Mouse (Mus musculus) heart, embryonic 16.5 days (tissue): ENCODE measurements around the gene Pelo. TPM values are rescaled to one million over a fixed set of nuclear protein-coding genes. Genes with fewer than 3 reads are reported as not detected.

ENCODE experiments used
- ATAC-seq: fragments of 200-750 bp; cut with Nextera tagmentation; replicated peaks from 2 replicates; pipeline ENCODE4 v1.8.0; 2017; ENCODE audit warnings: moderate number of reproducible peaks; ENCODE audit not compliant: insufficient read depth, low FRiP score; ENCODE audit errors: extremely low read depth
- H3K27ac ChIP-seq: fragments of 300-500 bp; sonication (generic); 2 replicates; pipeline ENCODE4 v1.5.1; 2014; ENCODE audit warnings: mild to moderate bottlenecking, low read length, control low read depth, moderate library complexity
- H3K27me3 ChIP-seq: fragments of 300-500 bp; sonication (generic); 2 replicates; pipeline ENCODE4 v1.6.1; 2014; ENCODE audit warnings: low read length, mixed read lengths; ENCODE audit not compliant: control insufficient read depth, insufficient read depth
- H3K36me3 ChIP-seq: fragments of 300-500 bp; sonication (generic); 2 replicates; pipeline ENCODE4 v1.6.1; 2014; ENCODE audit not compliant: control insufficient read depth, insufficient read depth
- H3K4me1 ChIP-seq: fragments of 300-500 bp; sonication (generic); 2 replicates; pipeline ENCODE4 v1.6.1; 2014; ENCODE audit warnings: low read length, mixed read lengths; ENCODE audit not compliant: control insufficient read depth, insufficient read depth
- H3K4me2 ChIP-seq: fragments of 300-500 bp; sonication (generic); 2 replicates; pipeline ENCODE4 v1.6.1; 2014; ENCODE audit warnings: low read depth, mild to moderate bottlenecking, control low read depth, low read length
- H3K4me3 ChIP-seq: fragments of 300-500 bp; sonication (generic); 2 replicates; pipeline ENCODE4 v1.5.1; 2014; ENCODE audit warnings: mild to moderate bottlenecking, control low read depth, low read length
- H3K9ac ChIP-seq: fragments of 300-500 bp; sonication (generic); 2 replicates; pipeline ENCODE4 v1.6.1; 2014; ENCODE audit warnings: low read length, control low read depth
- H3K9me3 ChIP-seq: fragments of 300-500 bp; sonication (generic); replicated peaks from 2 replicates; pipeline ENCODE4 v1.6.1; 2016; ENCODE audit warnings: low read length; ENCODE audit not compliant: control insufficient read depth
- whole genome bisulfite sequencing: fragments of 180-500 bp; shearing (Covaris S2); extraction: QIAGEN DNeasy Blood & Tissue Kit; methylation state at CpG from one replicate; pipeline ENCODE4 v1.1.7; 2014; 5-methylcytosine and 5-hydroxymethylcytosine counted together
- polyA plus RNA-seq: library from polyadenylated mRNA; unstranded; fragments of >200 nt; fragmentation: Nextera tagmentation; extraction: Ambion mirVana; gene quantifications from 2 replicates; pipeline ENCODE4 v1.2.1, GENCODE M21; 2015

The Pelo gene
- polyA plus RNA-seq, 1 experiment from 2014 or later, result 6.9 TPM

DNA sequence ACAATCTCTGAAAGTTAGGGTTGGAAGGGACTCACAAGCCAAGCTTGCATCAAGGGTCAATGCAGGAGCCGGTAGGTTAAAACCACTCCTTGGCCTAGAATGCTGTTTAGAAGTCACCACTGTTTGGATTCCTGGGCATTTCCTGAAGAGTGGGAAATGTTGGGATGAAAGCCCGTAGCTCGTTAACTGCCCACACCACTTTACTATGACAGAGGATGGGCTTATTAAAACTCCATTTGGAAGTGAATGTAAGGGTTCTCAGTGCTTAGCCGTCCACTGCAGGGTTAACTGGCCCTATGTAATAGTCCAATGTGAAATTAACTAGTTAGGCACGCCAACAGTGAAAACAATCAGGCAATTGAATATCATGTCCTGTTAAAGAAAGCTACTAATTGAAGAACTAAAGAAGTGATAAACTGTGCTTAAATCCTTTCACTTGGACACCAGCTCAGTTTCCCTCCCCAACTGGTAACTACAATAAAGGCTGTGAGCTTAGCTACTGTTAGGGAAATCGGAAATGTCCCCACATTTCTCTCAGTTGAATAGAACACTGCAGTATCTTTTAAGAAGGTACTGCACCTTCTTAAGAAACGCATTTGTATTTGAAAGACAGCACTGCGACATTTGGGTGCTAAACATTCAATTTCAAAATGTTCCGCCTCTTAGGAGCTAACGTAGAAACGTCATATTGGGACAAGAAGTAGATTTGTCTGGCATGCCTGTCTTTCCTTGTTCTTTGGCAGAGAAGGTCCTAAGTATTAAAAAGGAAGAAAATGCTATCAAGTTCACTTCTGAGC is 10.6 kb upstream of the Pelo start:
- Histone ChIP-seq H3K9ac (peak overlapping the region; percentile 81), H3K36me3 (peaks cover 3% of the 10 kb centered on the region; the same call in 1 of the 2 replicates), H3K9me3 (no peaks in the 10 kb centered on the region), H3K4me2 (peak overlapping the region; percentile 66), H3K4me1 (peaks cover 31% of the 10 kb centered on the region), H3K27me3 (no peaks in the 10 kb centered on the region), H3K4me3 (peak overlapping the region; percentile 67), H3K27ac (peak overlapping the region; percentile 91)
- ATAC-seq, result no peak
- 20% methylated on average over 11 of the region's 11 CpGs for WGBS

DNA sequence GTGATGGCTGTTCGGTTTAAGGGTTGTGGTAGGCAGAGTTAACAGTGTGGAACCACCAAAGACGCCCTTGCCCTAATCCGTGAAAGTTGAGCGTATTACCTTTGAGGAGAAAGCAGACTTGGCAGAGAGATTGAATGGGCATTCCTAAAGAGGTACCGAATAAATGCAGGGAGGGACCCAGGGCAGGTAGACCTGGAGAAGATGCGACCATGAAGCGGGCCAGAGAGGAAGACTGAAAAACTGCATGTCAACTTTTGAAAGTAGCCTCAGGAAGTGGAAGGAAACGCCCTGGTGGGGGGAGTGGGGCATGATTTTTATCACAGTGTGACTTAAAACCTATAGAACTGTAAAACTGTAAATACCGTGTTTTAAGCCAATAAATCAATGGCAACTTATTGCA is 9.4 kb upstream of the Pelo start:
- Histone ChIP-seq H3K36me3 (peaks cover 3% of the 10 kb centered on the region; the same call in 1 of the 2 replicates), H3K4me1 (peaks cover 38% of the 10 kb centered on the region), H3K4me2 (peak overlapping the region; percentile 66), H3K27ac (no peak overlapping the region), H3K9me3 (no peaks in the 10 kb centered on the region), H3K9ac (peak overlapping the region; percentile 7; the same call in 1 of the 2 replicates), H3K27me3 (no peaks in the 10 kb centered on the region), H3K4me3 (peak overlapping the region; percentile 67)
- no peak for ATAC-seq
- WGBS, result 80% methylated on average over 9 of the region's 9 CpGs

DNA sequence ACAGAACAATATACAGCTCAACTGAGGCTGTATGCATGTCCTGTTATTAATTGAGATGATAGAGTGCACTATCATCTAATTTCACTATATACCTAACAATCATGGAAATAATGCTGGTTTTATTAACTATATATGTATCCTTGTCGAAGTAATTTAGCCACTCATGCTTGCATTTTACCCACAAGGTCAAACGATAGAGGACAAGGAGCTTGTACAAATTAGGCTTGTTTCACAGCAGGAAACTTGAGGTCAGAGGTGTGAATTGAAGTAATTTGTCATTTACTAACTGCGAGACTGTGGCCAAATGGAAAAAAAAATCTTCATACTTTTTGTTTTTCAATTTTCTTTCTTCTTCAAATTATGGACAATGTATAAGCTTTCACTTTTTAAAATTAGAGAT is 8.2 kb upstream of the Pelo start:
- Histone ChIP-seq H3K4me2 (peak overlapping the region; percentile 20; the same call in 1 of the 2 replicates), H3K9me3 (no peaks in the 10 kb centered on the region), H3K4me1 (peaks cover 38% of the 10 kb centered on the region), H3K36me3 (peaks cover 3% of the 10 kb centered on the region; the same call in 1 of the 2 replicates), H3K9ac (no peak overlapping the region), H3K27me3 (no peaks in the 10 kb centered on the region), H3K4me3 (no peak overlapping the region), H3K27ac (no peak overlapping the region)
- no peak for ATAC-seq
- WGBS, result 77% methylated on average over 3 of the region's 3 CpGs

DNA sequence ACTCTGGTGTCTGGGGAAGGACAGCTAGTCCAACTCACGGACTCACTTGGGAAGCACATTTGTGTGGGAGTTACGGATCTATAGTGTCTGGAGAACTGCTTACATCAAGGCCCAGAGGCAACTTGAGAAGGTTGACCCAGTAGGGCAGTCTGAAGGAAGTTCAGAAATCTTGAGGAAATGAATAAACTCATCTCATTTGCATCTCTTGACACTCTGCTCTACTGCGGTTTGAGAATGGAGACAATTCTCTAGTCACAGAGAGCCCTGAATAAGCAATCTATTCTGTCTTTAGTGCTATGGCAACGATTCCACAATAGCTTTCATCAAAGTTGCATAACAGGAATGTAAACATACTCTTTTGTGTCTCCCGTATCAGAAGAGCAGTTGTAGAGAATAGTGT is 7.0 kb upstream of the Pelo start:
- H3K27ac ChIP-seq, result peak overlapping the region; percentile 27
- H3K4me3 ChIP-seq, result no peak overlapping the region
- H3K36me3 ChIP-seq, result peaks cover 3% of the 10 kb centered on the region; the same call in 1 of the 2 replicates
- H3K4me1 ChIP-seq, result peaks cover 38% of the 10 kb centered on the region
- ATAC-seq, result no peak
- H3K4me2 ChIP-seq, result no peak overlapping the region
- no peaks in the 10 kb centered on the region for H3K9me3 ChIP-seq
- 63% methylated on average over 5 of the region's 5 CpGs for WGBS
- no peak overlapping the region for H3K9ac ChIP-seq
- no peaks in the 10 kb centered on the region for H3K27me3 ChIP-seq

DNA sequence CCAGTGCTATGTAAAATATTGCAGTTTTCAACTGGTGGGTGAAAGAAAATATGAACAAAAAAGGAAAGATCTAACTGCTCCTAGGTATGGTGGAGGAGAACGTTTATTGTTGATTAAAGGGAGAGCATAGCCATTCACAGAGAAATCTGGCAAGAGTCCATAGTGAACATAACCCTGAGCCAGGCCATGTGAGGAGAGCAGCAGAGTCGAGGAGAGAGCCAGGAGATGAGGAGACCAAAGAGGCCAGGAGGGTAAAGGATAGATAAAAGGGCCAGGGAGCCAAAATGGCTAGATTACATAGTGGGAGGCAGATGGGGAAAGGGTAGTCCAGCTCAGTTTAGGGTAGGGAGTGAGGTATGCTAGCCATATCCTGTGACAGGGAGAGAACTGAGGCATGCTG is 6.2 kb upstream of the Pelo start:
- no peaks in the 10 kb centered on the region for H3K27me3 ChIP-seq
- no peak overlapping the region for H3K4me2 ChIP-seq
- no peaks in the 10 kb centered on the region for H3K9me3 ChIP-seq
- H3K4me3 ChIP-seq, result no peak overlapping the region
- peak; percentile 63 for ATAC-seq
- 16% methylated on average over 2 of the region's 2 CpGs for WGBS
- no peak overlapping the region for H3K9ac ChIP-seq
- H3K36me3 ChIP-seq, result peaks cover 3% of the 10 kb centered on the region; the same call in 1 of the 2 replicates
- peaks cover 44% of the 10 kb centered on the region for H3K4me1 ChIP-seq
- peak overlapping the region; percentile 51; the same call in 1 of the 2 replicates for H3K27ac ChIP-seq

- H3K27ac ChIP-seq, result peak overlapping the region; percentile 51; the same call in 1 of the 2 replicates
- peaks cover 3% of the 10 kb centered on the region; the same call in 1 of the 2 replicates for H3K36me3 ChIP-seq
- H3K9me3 ChIP-seq, result no peaks in the 10 kb centered on the region
- no peak overlapping the region for H3K4me2 ChIP-seq
- no peak overlapping the region for H3K4me3 ChIP-seq
- no peak for ATAC-seq
- no peaks in the 10 kb centered on the region for H3K27me3 ChIP-seq
- no peak overlapping the region for H3K9ac ChIP-seq
- H3K4me1 ChIP-seq, result peaks cover 49% of the 10 kb centered on the region
- 81% methylated on average over 2 of the region's 2 CpGs for WGBS
Observed at GRCm38 (mm10) chr13:115095392-115095791, 5.4 kb upstream of the Pelo start.

- Histone ChIP-seq H3K4me1 (peaks cover 46% of the 10 kb centered on the region), H3K4me2 (peak overlapping the region; percentile 98; the same call in 1 of the 2 replicates)
- WGBS, result 47% methylated on average over 3 of the region's 3 CpGs
Observed at GRCm38 (mm10) chr13:115091511-115091910, 1.5 kb upstream of the Pelo start.

DNA sequence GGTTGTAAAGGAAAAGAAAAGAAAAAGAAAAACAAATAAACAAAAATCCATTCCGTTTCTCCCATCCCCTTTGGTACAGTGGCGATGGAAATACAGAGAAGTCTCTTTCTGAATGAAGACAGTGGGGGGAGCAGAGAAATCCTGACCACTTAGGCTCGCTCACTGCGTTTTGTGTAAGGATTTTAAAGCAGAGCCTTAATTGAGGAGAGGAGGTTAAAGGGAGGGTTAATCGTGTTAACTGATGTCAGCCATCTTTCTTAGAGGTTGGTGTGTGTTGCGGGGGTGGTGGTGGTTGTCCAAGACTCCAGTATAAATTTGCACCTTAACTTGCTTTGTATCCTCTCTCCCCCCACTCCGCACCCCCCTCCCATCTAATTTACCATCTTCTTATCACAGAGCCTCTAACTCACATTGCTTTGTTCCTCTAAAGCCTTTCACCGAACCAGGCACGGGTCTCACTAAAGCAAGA is 1.0 kb upstream of the Pelo start:
- H3K4me1 ChIP-seq, result peaks cover 45% of the 10 kb centered on the region
- H3K27me3 ChIP-seq, result no peaks in the 10 kb centered on the region
- no peak for ATAC-seq
- peak overlapping the region; percentile 98 for H3K4me2 ChIP-seq
- H3K9ac ChIP-seq, result peak overlapping the region; percentile 92
- H3K9me3 ChIP-seq, result no peaks in the 10 kb centered on the region
- WGBS, result 33% methylated on average over 9 of the region's 9 CpGs
- peak overlapping the region; percentile 99 for H3K27ac ChIP-seq
- peak overlapping the region; percentile 80 for H3K4me3 ChIP-seq
- peaks cover 8% of the 10 kb centered on the region; the same call in 1 of the 2 replicates for H3K36me3 ChIP-seq

More at GRCm38 (mm10) chr13:115091511-115091910, 1.5 kb upstream of the Pelo start:
- no peak for ATAC-seq
- no peaks in the 10 kb centered on the region for H3K27me3 ChIP-seq
- H3K36me3 ChIP-seq, result peaks cover 7% of the 10 kb centered on the region; the same call in 1 of the 2 replicates
- H3K27ac ChIP-seq, result peak overlapping the region; percentile 99; the same call in 1 of the 2 replicates
- H3K9ac ChIP-seq, result no peak overlapping the region
- no peaks in the 10 kb centered on the region for H3K9me3 ChIP-seq
- H3K4me3 ChIP-seq, result no peak overlapping the region
